Mouse (Mus musculus) ovary, postnatal 36 days (tissue): ENCODE measurements at regions not wholly inside any gene's neighbourhood (a gene's known extent, or its start where the extent isn't known, plus 50 kb on each side); places are given as distances from the start of the nearest gene placed in this dataset.

Experiments
- DNase-seq: peaks from one replicate; pipeline ENCODE4 v3.0.0; 2022; ENCODE audit warnings: low spot score, mixed read lengths

GRCm38 (mm10) chr7:66491501-66491900, 64.2 kb upstream of the Aldh1a3 start:
- no peak for DNase-seq

- DNase-seq: no peak
Observed at GRCm38 (mm10) chr7:66490073-66490472, 62.8 kb upstream of the Aldh1a3 start.

- DNase-seq: no peak
Observed at GRCm38 (mm10) chr7:66487751-66488150, 60.4 kb upstream of the Aldh1a3 start.

- no peak for DNase-seq
Observed at GRCm38 (mm10) chr7:66480446-66480845, 53.1 kb upstream of the Aldh1a3 start.

- no peak for DNase-seq
Observed at GRCm38 (mm10) chr7:66479321-66479720, 52.0 kb upstream of the Aldh1a3 start.

- no peak for DNase-seq
Observed at GRCm38 (mm10) chr7:66478106-66478505, 50.8 kb upstream of the Aldh1a3 start.

- no peak for DNase-seq
Observed at GRCm38 (mm10) chr7:66477475-66477874, 50.2 kb upstream of the Aldh1a3 start.
